In genomic region chr12:25054511-25054910, GRCm38 (mm10) we compare ENCODE assay signal across 14 mouse cellular contexts. TPM values are rescaled to one million over a fixed set of nuclear protein-coding genes. Genes with fewer than 3 reads are reported as not detected.
DNase-seq lines count a peak whose midpoint lies in the region; ATAC-seq and TF ChIP-seq lines count a peak whose summit lies in the region.
"Had no signal": no experiment of that assay in that cellular context is flagged by ENCODE, and none has a peak within 500 bp of the region (broad histone marks: within the 10 kb centered on the region; RNA-seq: fewer than 3 reads in every experiment).

No protein-coding gene starts in this region.

- no peaks in the 10 kb centered on the region for H3K27me3 ChIP-seq in heart, embryonic 15.5 days
- H3K27me3 ChIP-seq in midbrain, embryonic 11.5 days (ENCODE audit: control insufficient read depth, insufficient read depth, low read length) = no peaks in the 10 kb centered on the region
- H3K27me3 ChIP-seq in midbrain, postnatal 0 days (ENCODE audit: insufficient read depth, low read length) = no peaks in the 10 kb centered on the region
- H3K27me3 ChIP-seq in midbrain, embryonic 16.5 days (ENCODE audit: control insufficient read depth, insufficient read depth, low read depth, low read length) = no peaks in the 10 kb centered on the region
- H3K27me3 ChIP-seq: hindbrain, embryonic 15.5 days had no signal

- no peak overlapping the region for H3K4me3 ChIP-seq in heart, embryonic 15.5 days
- no peak overlapping the region for H3K4me3 ChIP-seq in midbrain, embryonic 11.5 days (ENCODE audit: low read depth, low read length)
- no peak overlapping the region for H3K4me3 ChIP-seq in midbrain, postnatal 0 days (ENCODE audit: low read depth, low read length)
- H3K4me3 ChIP-seq in midbrain, embryonic 16.5 days (ENCODE audit: low read depth, low read length) = no peak overlapping the region
- H3K4me3 ChIP-seq: hindbrain, embryonic 15.5 days; myocyte had no signal

- 70% methylated on average over 7 of the region's 7 CpGs for WGBS in heart, embryonic 15.5 days
- WGBS in midbrain, embryonic 11.5 days = 89% methylated on average over 7 of the region's 7 CpGs
- 86% methylated on average over 7 of the region's 7 CpGs for whole genome bisulfite sequencing in midbrain, postnatal 0 days
- 75% methylated on average over 7 of the region's 7 CpGs for WGBS in midbrain, embryonic 16.5 days

- 0 out of 2 replicates have a peak overlapping the region, but pooled peaks have one; percentile 19 for H3K27ac ChIP-seq in heart, embryonic 15.5 days
- H3K27ac ChIP-seq in midbrain, embryonic 11.5 days (ENCODE audit: low read depth, low read length) = no peak overlapping the region
- no peak overlapping the region for H3K27ac ChIP-seq in midbrain, postnatal 0 days (ENCODE audit: low read depth, low read length)
- no peak overlapping the region for H3K27ac ChIP-seq in midbrain, embryonic 16.5 days (ENCODE audit: low read length)
- H3K27ac ChIP-seq: hindbrain, embryonic 15.5 days; stomach, postnatal 0 days had no signal

- no peaks in the 10 kb centered on the region for H3K4me1 ChIP-seq in heart, embryonic 15.5 days (replicated peaks)
- H3K4me1 ChIP-seq in midbrain, embryonic 11.5 days (ENCODE audit: control insufficient read depth, insufficient read depth, low read length) = no peaks in the 10 kb centered on the region
- no peaks in the 10 kb centered on the region for H3K4me1 ChIP-seq in midbrain, postnatal 0 days (ENCODE audit: insufficient read depth, low read length)
- H3K4me1 ChIP-seq in midbrain, embryonic 16.5 days (ENCODE audit: control insufficient read depth, insufficient read depth, low read length) = no peaks in the 10 kb centered on the region
- H3K4me1 ChIP-seq: hindbrain, embryonic 15.5 days had no signal

- TF ChIP-seq CTCF in midbrain, postnatal 0 days (IDR thresholded peaks at IDR 0.05) = no peak

- intact Hi-C loops in heart, postnatal 14 days (cut with DNase I) = no loop called here

- H3K9ac ChIP-seq in heart, embryonic 15.5 days = no peak overlapping the region
- H3K9ac ChIP-seq in midbrain, embryonic 11.5 days (ENCODE audit: low read length) = no peak overlapping the region
- no peak overlapping the region for H3K9ac ChIP-seq in midbrain, postnatal 0 days (replicated peaks; ENCODE audit: low read length, poor library complexity, severe bottlenecking)
- no peak overlapping the region for H3K9ac ChIP-seq in midbrain, embryonic 16.5 days (ENCODE audit: low read depth, low read length)
- H3K9ac ChIP-seq: hindbrain, embryonic 15.5 days; lung, embryonic 14.5 days had no signal

- no peak for ATAC-seq in heart, embryonic 15.5 days (replicated peaks; ENCODE audit: insufficient number of reproducible peaks, insufficient read depth, low FRiP score, low read depth)
- ATAC-seq in midbrain, embryonic 11.5 days (ENCODE audit: low FRiP score) = no peak
- ATAC-seq in midbrain, postnatal 0 days (ENCODE audit: low FRiP score) = no peak
- ATAC-seq in common myeloid progenitor, adult 5-6 weeks (replicated peaks; ENCODE audit: low read depth, poor library complexity, severe bottlenecking) = peak; percentile 97
- 0 out of 2 replicates have a peak, but pooled peaks have one; percentile 14 for ATAC-seq in midbrain, embryonic 16.5 days
- ATAC-seq: activated CD4-positive, CD25-positive, alpha-beta regulatory T cell, adult 4 months had no signal

- H3K9me3 ChIP-seq in heart, embryonic 15.5 days (replicated peaks) = no peaks in the 10 kb centered on the region
- no peaks in the 10 kb centered on the region for H3K9me3 ChIP-seq in midbrain, embryonic 11.5 days (ENCODE audit: control insufficient read depth, low read length)
- H3K9me3 ChIP-seq in midbrain, postnatal 0 days (ENCODE audit: low read length) = no peaks in the 10 kb centered on the region
- no peaks in the 10 kb centered on the region for H3K9me3 ChIP-seq in midbrain, embryonic 16.5 days (replicated peaks; ENCODE audit: control insufficient read depth, low read length, poor library complexity, severe bottlenecking)
- H3K9me3 ChIP-seq: hindbrain, embryonic 15.5 days had no signal

- DNase-seq in heart, postnatal 14 days = no peak
- peak; percentile 56 for DNase-seq in midbrain, embryonic 11.5 days (ENCODE audit: low spot score, missing footprints)
- DNase-seq in midbrain, postnatal 0 days (ENCODE audit: low spot score) = no peak
- no peak for DNase-seq in urinary bladder, postnatal 14 days (ENCODE audit: low spot score)
- DNase-seq: cerebellum, adult 2 months; lung, embryonic 14.5 days; right cerebral cortex, postnatal 4 days had no signal

- no peak overlapping the region for H3K4me2 ChIP-seq in heart, embryonic 15.5 days
- no peak overlapping the region for H3K4me2 ChIP-seq in midbrain, embryonic 11.5 days
- H3K4me2 ChIP-seq in midbrain, postnatal 0 days (ENCODE audit: low read depth, low read length, poor library complexity, severe bottlenecking) = no peak overlapping the region
- no peak overlapping the region for H3K4me2 ChIP-seq in midbrain, embryonic 16.5 days (ENCODE audit: low read length)
- H3K4me2 ChIP-seq: hindbrain, embryonic 15.5 days; lung, embryonic 14.5 days had no signal

- H3K36me3 ChIP-seq in heart, embryonic 15.5 days = peaks cover 71% of the 10 kb centered on the region
- H3K36me3 ChIP-seq in midbrain, embryonic 11.5 days (ENCODE audit: control insufficient read depth, insufficient read depth, low read length) = peaks cover 5% of the 10 kb centered on the region
- H3K36me3 ChIP-seq in midbrain, postnatal 0 days (ENCODE audit: insufficient read depth, low read length) = peaks cover 75% of the 10 kb centered on the region
- H3K36me3 ChIP-seq in midbrain, embryonic 16.5 days (ENCODE audit: control insufficient read depth, insufficient read depth, low read length) = peaks cover 43% of the 10 kb centered on the region

RNA-seq across cellular contexts. Expression of gene Id2, which starts 42.4 kb away (rescaled TPM):
- polyA plus RNA-seq in heart, embryonic 15.5 days (2015; fragmentation: Nextera tagmentation; extraction: Ambion mirVana) = 170 and 206 TPM in 2 replicates
- total RNA-seq in heart, postnatal 14 days (2021) = 10 to 100 TPM; 13.6 to 14.6 TPM
- 359 and 385 TPM in 2 replicates for polyA plus RNA-seq in midbrain, embryonic 11.5 days (2014; fragmentation: Nextera tagmentation; extraction: Ambion mirVana)
- 113 and 146 TPM in 2 replicates for total RNA-seq in midbrain, postnatal 0 days (2014; rRNA removed)
- polyA plus RNA-seq in midbrain, postnatal 0 days (2015; fragmentation: Nextera tagmentation; extraction: Ambion mirVana) = 200 and 208 TPM in 2 replicates
- 7.9 and 11.7 TPM in 2 replicates for total RNA-seq in common myeloid progenitor, adult 5-6 weeks (2017)
- 140 and 176 TPM in 2 replicates for polyA plus RNA-seq in midbrain, embryonic 16.5 days (2015; fragmentation: Nextera tagmentation; extraction: Ambion mirVana)

Comparison
In these comparisons a context has a peak if more than half of its experiments do, and no peak if none do; other contexts are left out.
1. ATAC-seq: peak in common myeloid progenitor, adult 5-6 weeks (single experiment) and midbrain, embryonic 16.5 days (single experiment); none in heart, embryonic 15.5 days (single experiment), midbrain, embryonic 11.5 days (single experiment) and midbrain, postnatal 0 days (single experiment).